Mouse (Mus musculus) thymus, adult 18-20 months (tissue): ENCODE results near the gene Arhgap21.
"Not testable (repeated sequence)": the region's sequence is repeated elsewhere in the genome, so short reads cannot be mapped to it uniquely, and the experiment has no call there.

Experiments
- DNase-seq, 2 experiments: peaks; one replicate each; pipeline ENCODE4 v3.0.0; 2022; ENCODE audit warnings: mixed read lengths in 2 of 2

Arhgap21 gene

GRCm38 (mm10) chr2:20936609-20937221 is 32.0 kb downstream of the Arhgap21 start:
- no peak for DNase-seq

- DNase-seq, result no peak
These were observed 34.3 kb downstream of the Arhgap21 start for GRCm38 (mm10) chr2:20934406-20934805.

GRCm38 (mm10) chr2:20932748-20933313 is 35.9 kb downstream of the Arhgap21 start:
- DNase-seq, result no peak

- not testable (repeated sequence) for DNase-seq
These were observed 36.9 kb downstream of the Arhgap21 start for GRCm38 (mm10) chr2:20931761-20932160.

- no peak for DNase-seq
These were observed 40.2 kb downstream of the Arhgap21 start for GRCm38 (mm10) chr2:20928454-20928853.

GRCm38 (mm10) chr2:20924938-20925337 is 43.7 kb downstream of the Arhgap21 start:
- no peak for DNase-seq

- DNase-seq, result no peak
These were observed 46.3 kb downstream of the Arhgap21 start for GRCm38 (mm10) chr2:20922366-20922765.

- DNase-seq, result no peak
These were observed 47.1 kb downstream of the Arhgap21 start for GRCm38 (mm10) chr2:20921558-20921957.

- no peak for DNase-seq
These were observed 47.7 kb downstream of the Arhgap21 start for GRCm38 (mm10) chr2:20921021-20921420.

- DNase-seq, result no peak
These were observed 54.0 kb downstream of the Arhgap21 start for GRCm38 (mm10) chr2:20914531-20915320.

GRCm38 (mm10) chr2:20913019-20913415 is 55.7 kb downstream of the Arhgap21 start:
- no peak for DNase-seq

- DNase-seq, result no peak
These were observed 56.2 kb downstream of the Arhgap21 start for GRCm38 (mm10) chr2:20912348-20913018.

GRCm38 (mm10) chr2:20910446-20910845 is 58.2 kb downstream of the Arhgap21 start:
- DNase-seq, result no peak

GRCm38 (mm10) chr2:20909404-20909803 is 59.3 kb downstream of the Arhgap21 start:
- no peak for DNase-seq

GRCm38 (mm10) chr2:20907291-20907690 is 61.4 kb downstream of the Arhgap21 start:
- no peak for DNase-seq

- DNase-seq, result no peak
These were observed 63.3 kb downstream of the Arhgap21 start for GRCm38 (mm10) chr2:20905411-20905810.

GRCm38 (mm10) chr2:20902981-20903645 is 65.6 kb downstream of the Arhgap21 start:
- no peak for DNase-seq

GRCm38 (mm10) chr2:20901916-20902315 is 66.8 kb downstream of the Arhgap21 start:
- DNase-seq, result no peak

- DNase-seq, result no peak
These were observed 69.4 kb downstream of the Arhgap21 start for GRCm38 (mm10) chr2:20899301-20899700.

GRCm38 (mm10) chr2:20898684-20899083 is 70.0 kb downstream of the Arhgap21 start:
- DNase-seq, result peak; percentile 33

- DNase-seq, result no peak
These were observed 72.2 kb downstream of the Arhgap21 start for GRCm38 (mm10) chr2:20896446-20896845.

GRCm38 (mm10) chr2:20894100-20894690 is 74.5 kb downstream of the Arhgap21 start:
- DNase-seq, result no peak
